Mouse (Mus musculus) hindbrain, embryonic 14.5 days (tissue): ENCODE results near the gene Heatr5a. TPM values are rescaled to one million over a fixed set of nuclear protein-coding genes. Genes with fewer than 3 reads are reported as not detected.
A peak's percentile ranks its signal among the peaks of the same experiment; 100 is the strongest.

Experiments
- ATAC-seq: fragments of 200-750 bp; cut with Nextera tagmentation; 2 replicates; pipeline ENCODE4 v1.8.0; 2017; ENCODE audit warnings: moderate number of reproducible peaks, mild to moderate bottlenecking, moderate TSS enrichment, moderate library complexity; ENCODE audit not compliant: low FRiP score
- DNase-seq: peaks from one replicate; pipeline ENCODE4 v3.0.0-alpha.2; 2015; ENCODE audit warnings: low spot score
- H3K27ac ChIP-seq: fragments of 300-500 bp; sonication (generic); 2 replicates; pipeline ENCODE4 v1.5.1; 2014; ENCODE audit warnings: mild to moderate bottlenecking, moderate library complexity
- H3K27me3 ChIP-seq: fragments of 300-500 bp; sonication (generic); 2 replicates; pipeline ENCODE4 v1.6.1; 2014; ENCODE audit warnings: mild to moderate bottlenecking, low read length, mixed read lengths; ENCODE audit not compliant: control insufficient read depth, insufficient read depth
- H3K36me3 ChIP-seq: fragments of 300-500 bp; sonication (generic); replicated peaks from 2 replicates; pipeline ENCODE4 v1.6.1; 2014; ENCODE audit not compliant: control insufficient read depth, insufficient read depth
- H3K4me1 ChIP-seq: fragments of 300-500 bp; sonication (generic); replicated peaks from 2 replicates; pipeline ENCODE4 v1.6.1; 2014; ENCODE audit warnings: antibody characterized with exemption, low read length, mixed read lengths; ENCODE audit not compliant: control insufficient read depth, insufficient read depth
- H3K4me2 ChIP-seq: fragments of 300-500 bp; sonication (generic); replicated peaks from 2 replicates; pipeline ENCODE4 v1.6.1; 2014; ENCODE audit warnings: mild to moderate bottlenecking, moderate library complexity
- H3K4me3 ChIP-seq: fragments of 300-500 bp; sonication (generic); replicated peaks from 2 replicates; pipeline ENCODE4 v1.5.1; 2014; ENCODE audit warnings: mild to moderate bottlenecking, low read length
- H3K9ac ChIP-seq: fragments of 300-500 bp; sonication (generic); 2 replicates; pipeline ENCODE4 v1.6.1; 2014
- H3K9me3 ChIP-seq: fragments of 300-500 bp; sonication (generic); 2 replicates; pipeline ENCODE4 v1.6.1; 2016; ENCODE audit warnings: low read length; ENCODE audit not compliant: control insufficient read depth
- whole genome bisulfite sequencing: fragments of 180-500 bp; shearing (Covaris S2); extraction: QIAGEN DNeasy Blood & Tissue Kit; methylation state at CpG from one replicate; pipeline ENCODE4 v1.1.7; 2014; 5-methylcytosine and 5-hydroxymethylcytosine counted together
- polyA plus RNA-seq: library from polyadenylated mRNA; unstranded; fragments of >200 nt; fragmentation: Nextera tagmentation; extraction: Ambion mirVana; gene quantifications from 2 replicates; pipeline ENCODE4 v1.2.1, GENCODE M21; 2014

The Heatr5a gene
- polyA plus RNA-seq = 8.3 and 9.4 TPM in 2 replicates

- ATAC-seq (peak; percentile 96), DNase-seq (peak; percentile 84)
- Histone ChIP-seq H3K4me1 (no peaks in the 10 kb centered on the region), H3K27ac (peak within 1 kb of the TSS; percentile 76), H3K4me2 (peak within 1 kb of the TSS; percentile 67), H3K27me3 (no peaks in the 10 kb centered on the region), H3K4me3 (peak within 1 kb of the TSS; percentile 97), H3K36me3 (no peaks in the 10 kb centered on the region), H3K9ac (peak within 1 kb of the TSS; percentile 76), H3K9me3 (no peaks in the 10 kb centered on the region)
- 1% methylated on average over 49 of the region's 53 CpGs for WGBS
These were observed at the start of gene Heatr5a for GRCm38 (mm10) chr12:51971070-51971664. Gene Heatr5a (minus strand): TSS chr12:51971321.

DNA sequence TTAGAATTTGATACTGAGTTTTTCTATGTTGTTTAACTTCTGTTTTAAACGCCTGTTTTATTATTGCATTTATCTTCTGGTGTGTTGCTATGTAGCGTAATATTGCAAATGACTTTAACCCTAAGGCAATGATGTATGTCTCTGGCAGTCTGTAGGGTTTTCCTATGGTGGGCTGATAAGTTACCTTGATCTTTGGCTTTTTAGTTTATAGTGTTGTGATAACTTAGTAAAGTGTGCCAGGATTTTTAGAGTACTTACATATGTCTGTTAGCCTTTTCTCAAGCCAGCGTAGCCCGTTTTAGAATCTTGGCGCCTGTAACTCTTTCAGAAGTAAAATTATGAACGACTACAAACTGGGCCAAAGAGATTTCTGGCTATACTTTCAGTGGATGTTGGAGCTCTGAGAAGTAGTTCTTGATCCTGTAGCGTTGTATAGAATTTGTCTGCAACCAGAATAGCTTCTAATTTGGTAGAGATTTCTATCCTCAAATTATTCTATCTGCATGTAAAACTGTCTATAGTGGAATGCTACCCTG lies 43.4 kb upstream of the Heatr5a start:
- no peak overlapping the region for H3K4me3 ChIP-seq
- H3K27ac ChIP-seq = no peak overlapping the region
- 96% methylated on average over 7 of the region's 7 CpGs for WGBS
- DNase-seq = no peak
- H3K36me3 ChIP-seq = no peaks in the 10 kb centered on the region
- H3K9me3 ChIP-seq = no peaks in the 10 kb centered on the region
- no peak overlapping the region for H3K9ac ChIP-seq
- ATAC-seq = no peak
- H3K27me3 ChIP-seq = no peaks in the 10 kb centered on the region
- H3K4me1 ChIP-seq = 0 out of 2 replicates have a peak, but pooled peaks cover 5% of the 10 kb centered on the region
- H3K4me2 ChIP-seq = no peak overlapping the region

GRCm38 (mm10) chr12:52014044-52014443 lies 42.9 kb upstream of the Heatr5a start:
- no peak overlapping the region for H3K27ac ChIP-seq
- WGBS = 90% methylated on average over 11 of the region's 11 CpGs
- no peak overlapping the region for H3K4me3 ChIP-seq
- H3K4me2 ChIP-seq = no peak overlapping the region
- DNase-seq (no peak), ATAC-seq (no peak)
- H3K27me3 ChIP-seq = no peaks in the 10 kb centered on the region
- H3K36me3 ChIP-seq = no peaks in the 10 kb centered on the region
- no peak overlapping the region for H3K9ac ChIP-seq
- no peaks in the 10 kb centered on the region for H3K9me3 ChIP-seq
- 0 out of 2 replicates have a peak, but pooled peaks cover 5% of the 10 kb centered on the region for H3K4me1 ChIP-seq

DNA sequence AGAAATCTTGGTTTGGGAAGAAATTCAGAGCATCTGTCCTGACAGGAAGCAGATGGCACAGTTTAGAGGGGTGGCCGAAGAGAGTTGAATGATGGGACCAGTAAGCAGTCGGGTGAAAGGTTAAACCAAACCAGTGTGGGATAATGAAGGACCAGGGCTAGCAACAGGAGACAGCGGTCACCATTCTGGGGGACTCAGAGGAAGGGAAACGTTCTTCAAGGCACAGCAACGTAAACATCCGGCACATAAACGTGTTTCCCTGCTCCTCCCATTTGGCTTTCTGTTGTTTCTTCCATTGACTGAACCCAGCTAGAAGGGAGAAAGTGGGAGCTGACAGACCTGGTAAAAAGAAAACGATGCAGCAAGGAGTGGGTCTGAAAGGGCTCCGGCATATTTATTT lies 42.2 kb upstream of the Heatr5a start:
- WGBS = 59% methylated on average over 9 of the region's 9 CpGs

DNA sequence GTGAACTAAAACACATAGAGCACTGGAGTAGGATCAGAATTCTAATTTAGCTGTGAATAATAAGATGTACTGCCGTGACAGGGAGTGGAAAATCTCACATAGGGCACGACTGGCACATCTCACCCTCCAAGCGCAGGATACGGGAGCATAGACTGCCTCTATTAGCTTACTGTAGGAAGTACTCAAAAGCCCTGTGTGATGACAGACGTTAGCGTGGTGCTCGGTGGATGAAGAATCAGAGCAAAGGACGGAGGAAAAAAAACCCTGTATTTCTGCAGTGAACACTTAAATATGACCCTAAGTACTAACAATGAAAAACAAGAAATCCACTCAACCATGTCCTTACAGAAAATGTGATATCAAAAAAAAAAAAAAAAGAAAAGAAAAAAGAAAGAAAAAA lies 41.0 kb upstream of the Heatr5a start:
- H3K4me1 ChIP-seq = 0 out of 2 replicates have a peak, but pooled peaks cover 5% of the 10 kb centered on the region
- no peaks in the 10 kb centered on the region for H3K36me3 ChIP-seq
- H3K27me3 ChIP-seq = no peaks in the 10 kb centered on the region
- DNase-seq (no peak), ATAC-seq (no peak)
- no peak overlapping the region for H3K27ac ChIP-seq
- H3K4me2 ChIP-seq = no peak overlapping the region
- WGBS = 79% methylated on average over 8 of the region's 8 CpGs
- no peak overlapping the region for H3K9ac ChIP-seq
- H3K4me3 ChIP-seq = no peak overlapping the region
- H3K9me3 ChIP-seq = no peaks in the 10 kb centered on the region

More for the DNA sequence above, 42.2 kb upstream of the Heatr5a start:
- Histone ChIP-seq H3K27me3 (no peaks in the 10 kb centered on the region), H3K9ac (no peak overlapping the region), H3K36me3 (no peaks in the 10 kb centered on the region), H3K4me1 (0 out of 2 replicates have a peak, but pooled peaks cover 5% of the 10 kb centered on the region), H3K9me3 (no peaks in the 10 kb centered on the region), H3K4me3 (no peak overlapping the region), H3K4me2 (no peak overlapping the region), H3K27ac (no peak overlapping the region)
- ATAC-seq (no peak), DNase-seq (no peak)

- H3K9me3 ChIP-seq = no peaks in the 10 kb centered on the region
- WGBS = 50% methylated on average over 2 of the region's 2 CpGs
- H3K27ac ChIP-seq = no peak overlapping the region
- DNase-seq (peak; percentile 85), ATAC-seq (no peak)
- peak overlapping the region; percentile 21 for H3K4me3 ChIP-seq
- H3K27me3 ChIP-seq = no peaks in the 10 kb centered on the region
- peaks cover 5% of the 10 kb centered on the region; the same call in 1 of the 2 replicates for H3K4me1 ChIP-seq
- peak overlapping the region; percentile 41; the same call in 1 of the 2 replicates for H3K9ac ChIP-seq
- peak overlapping the region; percentile 50 for H3K4me2 ChIP-seq
- no peaks in the 10 kb centered on the region for H3K36me3 ChIP-seq
These were observed 39.5 kb upstream of the Heatr5a start for GRCm38 (mm10) chr12:52010630-52010961.

GRCm38 (mm10) chr12:52009928-52010629 lies 39.0 kb upstream of the Heatr5a start:
- Histone ChIP-seq H3K27ac (no peak overlapping the region), H3K4me3 (peak overlapping the region; percentile 21), H3K9ac (peak overlapping the region; percentile 41), H3K27me3 (no peaks in the 10 kb centered on the region), H3K4me1 (peaks cover 5% of the 10 kb centered on the region; the same call in 1 of the 2 replicates), H3K4me2 (peak overlapping the region; percentile 50), H3K36me3 (no peaks in the 10 kb centered on the region), H3K9me3 (no peaks in the 10 kb centered on the region)
- WGBS = 34% methylated on average over 15 of the region's 15 CpGs
- ATAC-seq (no peak), DNase-seq (peak; percentile 26)

DNA sequence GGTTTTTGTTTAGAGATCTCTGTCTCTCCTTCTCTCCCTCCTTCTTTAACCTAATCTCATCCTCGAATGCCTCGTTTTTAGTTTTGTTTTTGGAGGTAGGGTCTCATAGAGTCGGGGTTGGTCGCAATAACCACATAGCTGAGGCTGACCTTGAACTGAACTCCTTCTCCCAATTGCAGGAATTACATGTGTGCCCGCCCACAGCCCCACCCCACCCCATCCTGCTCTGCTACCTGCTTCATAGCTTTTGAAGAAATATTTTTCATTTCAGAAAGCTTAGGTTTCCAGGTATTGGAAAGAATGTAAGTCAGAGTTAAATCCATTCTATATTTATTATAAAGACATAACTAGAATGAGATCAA lies 35.5 kb upstream of the Heatr5a start:
- H3K27me3 ChIP-seq = no peaks in the 10 kb centered on the region
- ATAC-seq = peak; percentile 64
- H3K27ac ChIP-seq = 0 out of 2 replicates have a peak overlapping the region, but pooled peaks have one; percentile 14
- no peaks in the 10 kb centered on the region for H3K36me3 ChIP-seq
- H3K4me3 ChIP-seq = peak overlapping the region; percentile 81
- no peak for DNase-seq
- no peaks in the 10 kb centered on the region for H3K9me3 ChIP-seq
- peak overlapping the region; percentile 60 for H3K4me2 ChIP-seq
- peaks cover 5% of the 10 kb centered on the region; the same call in 1 of the 2 replicates for H3K4me1 ChIP-seq
- H3K9ac ChIP-seq = peak overlapping the region; percentile 82; the same call in 1 of the 2 replicates
- WGBS = 46% methylated on average over 5 of the region's 5 CpGs

DNA sequence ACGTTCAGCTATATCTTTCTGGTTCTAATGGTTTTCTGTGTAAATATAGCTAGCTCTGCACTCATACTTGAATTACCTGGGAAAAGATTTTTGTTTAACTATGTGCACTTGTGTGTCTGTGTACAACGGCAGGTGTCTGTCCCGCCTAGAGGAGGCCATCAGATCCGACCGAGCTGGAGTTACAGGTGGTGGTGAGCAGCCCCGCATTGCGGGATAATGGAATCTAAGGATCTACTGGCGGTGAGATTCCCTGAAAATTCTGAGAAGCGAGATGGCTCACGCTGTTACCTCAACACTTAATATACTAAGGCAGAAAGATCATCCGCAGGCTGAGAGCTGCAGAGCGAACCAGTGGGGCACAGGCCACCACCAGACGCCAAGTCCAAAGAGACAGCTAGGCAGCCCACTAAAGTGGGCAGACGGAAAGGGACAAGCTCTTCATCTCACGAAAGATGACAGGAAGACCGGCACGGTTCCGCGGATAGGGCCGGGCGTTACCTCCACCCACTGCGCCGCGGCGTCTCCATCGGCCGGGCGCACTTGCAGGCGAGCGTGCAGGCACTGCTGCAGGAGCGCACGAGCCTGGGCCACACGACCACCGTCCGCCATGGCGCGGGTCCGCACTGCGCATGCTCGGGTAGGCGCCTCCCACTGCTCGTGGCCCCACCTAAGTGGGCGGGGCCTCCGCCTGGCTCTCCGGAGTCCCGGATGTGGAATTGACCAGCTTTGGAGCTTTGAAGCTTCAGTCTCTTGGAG lies 34.9 kb upstream of the Heatr5a start, which contains the start of gene Dtd2:
Gene Dtd2 (minus strand): TSS at position 625 of the 756 bp plus-strand sequence.
- DNase-seq (peak; percentile 96), ATAC-seq (peak; percentile 94)
- no peaks in the 10 kb centered on the region for H3K9me3 ChIP-seq
- H3K36me3 ChIP-seq = no peaks in the 10 kb centered on the region
- 2% methylated on average over 45 of the region's 46 CpGs for WGBS
- H3K27me3 ChIP-seq = no peaks in the 10 kb centered on the region
- peak within 1 kb of the TSS; percentile 56 for H3K27ac ChIP-seq
- H3K4me2 ChIP-seq = peak within 1 kb of the TSS; percentile 60
- peaks cover 5% of the 10 kb centered on the region; the same call in 1 of the 2 replicates for H3K4me1 ChIP-seq
- H3K9ac ChIP-seq = peak within 1 kb of the TSS; percentile 82
- peak within 1 kb of the TSS; percentile 81 for H3K4me3 ChIP-seq
